Mouse (Mus musculus) 3134 (cell line): ENCODE data around the gene Cct4.

Source experiments
- DNase-seq: peaks from one replicate; pipeline ENCODE4 v3.0.0-alpha.2; 2011; ENCODE audit warnings: low spot score; ENCODE audit not compliant: insufficient read length; ENCODE audit errors: extremely low read depth

Cct4 gene

GRCm38 (mm10) chr11:22981984-22982757 is 8.1 kb upstream of the Cct4 start, which contains the start of the genes Gm28048 and Commd1:
Gene Gm28048 (minus strand): TSS chr11:22982090.
Gene Commd1 (minus strand): TSS chr11:22982382.
- DNase-seq, result peak; percentile 96

- DNase-seq, result no peak
Observed at GRCm38 (mm10) chr11:22982846-22983245, 7.5 kb upstream of the Cct4 start.

- no peak for DNase-seq
Observed at GRCm38 (mm10) chr11:22985510-22985909, 4.8 kb upstream of the Cct4 start.

- peak; percentile 32 for DNase-seq
Observed at GRCm38 (mm10) chr11:22987357-22987756, 3.0 kb upstream of the Cct4 start.

GRCm38 (mm10) chr11:22989786-22990185 is 533 bp upstream of the Cct4 start:
- DNase-seq, result no peak

- DNase-seq, result no peak
Observed at GRCm38 (mm10) chr11:22991218-22991835, 1.0 kb downstream of the Cct4 start.

- DNase-seq, result no peak
Observed at GRCm38 (mm10) chr11:22994271-22994670, 4.0 kb downstream of the Cct4 start.

GRCm38 (mm10) chr11:22995461-22995860 is 5.1 kb downstream of the Cct4 start:
- no peak for DNase-seq

GRCm38 (mm10) chr11:22998308-22998707 is 8.0 kb downstream of the Cct4 start:
- no peak for DNase-seq

- no peak for DNase-seq
Observed at GRCm38 (mm10) chr11:23005276-23005675, 15.0 kb downstream of the Cct4 start.

- DNase-seq, result no peak
Observed at GRCm38 (mm10) chr11:23007166-23007480, 16.8 kb downstream of the Cct4 start.

- DNase-seq, result peak; percentile 73
Observed at GRCm38 (mm10) chr11:23007481-23008180, 17.3 kb downstream of the Cct4 start, which contains the start of gene Fam161a. Gene Fam161a (plus strand): TSS chr11:23007531.

GRCm38 (mm10) chr11:23008181-23008823 is 18.0 kb downstream of the Cct4 start:
- peak; percentile 94 for DNase-seq

GRCm38 (mm10) chr11:23008824-23009200 is 18.5 kb downstream of the Cct4 start:
- no peak for DNase-seq

GRCm38 (mm10) chr11:23013096-23013495 is 22.8 kb downstream of the Cct4 start:
- DNase-seq, result no peak

GRCm38 (mm10) chr11:23013580-23014294 is 23.4 kb downstream of the Cct4 start:
- no peak for DNase-seq

- no peak for DNase-seq
Observed at GRCm38 (mm10) chr11:23014996-23015395, 24.7 kb downstream of the Cct4 start.

- no peak for DNase-seq
Observed at GRCm38 (mm10) chr11:23017943-23018342, 27.6 kb downstream of the Cct4 start.

GRCm38 (mm10) chr11:23020116-23020770 is 29.9 kb downstream of the Cct4 start:
- no peak for DNase-seq

GRCm38 (mm10) chr11:23020841-23021240 is 30.5 kb downstream of the Cct4 start:
- DNase-seq, result no peak
